Mouse (Mus musculus) heart, adult 2 months (tissue): ENCODE results near the gene Cenpa.

Source experiments
- CTCF ChIP-seq: fragments of 200-600 bp; IDR thresholded peaks from 2 replicates; pipeline ENCODE4 v1.8.1; 2022; ENCODE audit warnings: antibody characterized with exemption, mild to moderate bottlenecking, moderate library complexity
- EP300 ChIP-seq: fragments of 200-500 bp; IDR thresholded peaks from 2 replicates; pipeline ENCODE4 v1.6.1; 2011; ENCODE audit warnings: low read depth, low read length, control low read depth; ENCODE audit not compliant: insufficient read depth
- POLR2A ChIP-seq: fragments of 200-500 bp; IDR thresholded peaks from 2 replicates; pipeline ENCODE4 v1.6.1; 2011; ENCODE audit warnings: mild to moderate bottlenecking, low read depth, low read length, control low read depth; ENCODE audit not compliant: insufficient read depth

DNA sequence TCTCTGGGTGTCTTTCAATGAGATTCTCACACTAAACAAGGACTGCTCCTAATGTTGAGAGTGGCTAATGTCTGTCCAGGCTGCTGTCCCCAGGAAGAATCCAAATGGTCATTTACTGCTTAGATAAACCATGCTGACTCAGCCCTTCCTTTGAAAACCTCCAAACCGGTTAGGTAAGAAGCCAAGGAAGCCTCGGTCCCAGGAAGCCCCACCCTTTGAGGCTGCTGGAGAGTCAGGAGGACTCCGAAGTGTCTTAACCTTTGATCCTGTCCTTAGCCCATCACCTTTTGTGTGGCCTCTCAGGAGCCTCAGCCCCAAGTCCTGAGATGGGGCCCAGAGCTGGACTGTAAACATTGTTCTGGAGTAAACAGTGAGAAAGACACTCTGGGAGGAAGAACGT lies 17.0 kb upstream of the Cenpa start:
- TF ChIP-seq CTCF: no peak
- no peak for TF ChIP-seq POLR2A
- TF ChIP-seq EP300: no peak
